Mouse (Mus musculus) hematopoietic stem cell, adult 5-6 weeks (primary cell): ENCODE results near the gene Pga5. TPM values are rescaled to one million over a fixed set of nuclear protein-coding genes. Genes with fewer than 3 reads are reported as not detected.

Experiments
- ATAC-seq, 2 experiments: fragments of 125-278 bp in 1 of 2; replicated peaks in 1 of 2; 2 replicates each; pipeline ENCODE4 v1.8.0; 2016 to 2017; ENCODE audit warnings: inconsistent platforms in 2 of 2, mild to moderate bottlenecking in 2 of 2, moderate number of reproducible peaks in 2 of 2, low read depth in 1 of 2, moderate TSS enrichment in 1 of 2; ENCODE audit not compliant: low FRiP score in 2 of 2, poor library complexity in 2 of 2, severe bottlenecking in 2 of 2, insufficient read depth in 1 of 2, low TSS enrichment in 1 of 2
- total RNA-seq: library from RNA; stranded (forward); fragments of 172-1452, 232-1000 nt; gene quantifications from 2 replicates; pipeline ENCODE4 v1.2.3, GENCODE M21; 2017

The Pga5 gene
- not detected in 2 replicates for total RNA-seq

DNA sequence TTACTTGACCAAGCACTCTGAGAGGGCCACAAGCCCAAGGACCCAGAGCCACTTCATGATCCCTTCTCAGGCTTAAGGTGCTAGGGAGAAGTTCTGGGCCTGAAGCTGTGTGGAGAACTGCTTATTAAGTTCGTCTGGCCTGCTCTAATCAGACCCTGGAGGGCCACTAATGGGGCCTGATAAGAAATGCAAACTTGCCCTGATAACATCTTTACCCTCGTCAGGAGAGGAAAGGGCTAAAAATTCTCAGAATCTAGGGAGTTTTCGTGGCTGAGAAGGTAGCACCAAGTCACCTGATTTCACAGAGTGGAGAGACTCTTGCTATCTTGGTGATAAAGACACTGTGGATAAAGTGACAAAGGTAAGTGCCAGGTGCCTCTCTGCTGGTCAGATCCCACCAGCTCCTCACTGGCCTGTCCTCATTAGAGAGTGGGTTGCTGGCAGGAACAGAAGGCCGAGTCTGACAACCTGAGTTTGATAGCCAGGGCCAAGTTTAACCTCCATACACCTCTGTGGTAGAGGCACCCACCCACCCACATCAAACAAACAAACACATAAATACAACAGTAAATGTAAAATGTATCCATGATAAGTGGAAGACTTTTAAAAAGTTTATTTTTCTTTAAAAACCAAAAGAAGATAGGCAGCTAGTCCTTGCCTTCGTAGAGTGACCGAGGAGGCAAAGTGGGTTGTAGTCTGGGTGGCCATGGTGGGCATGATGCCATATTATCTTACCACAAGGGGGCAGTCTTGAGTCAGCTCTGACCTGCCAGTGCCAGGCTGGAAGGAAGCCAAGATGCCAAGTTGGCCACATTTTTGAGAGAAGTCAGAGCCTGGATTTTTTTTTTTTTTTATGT is at the start of gene Pga5:
Gene Pga5, minus strand, starts transcription at position 157 of the 857 bp plus-strand sequence.
- ATAC-seq: peak in 1 of 2 experiments; percentile 79; a peak in 2 of 4 replicates

- no peak for ATAC-seq
Observed at GRCm38 (mm10) chr19:10724629-10725363, 46.9 kb upstream of the Pga5 start.

GRCm38 (mm10) chr19:10723649-10724048 is 45.8 kb upstream of the Pga5 start:
- ATAC-seq: no peak

GRCm38 (mm10) chr19:10723084-10723483 is 45.2 kb upstream of the Pga5 start:
- no peak for ATAC-seq

DNA sequence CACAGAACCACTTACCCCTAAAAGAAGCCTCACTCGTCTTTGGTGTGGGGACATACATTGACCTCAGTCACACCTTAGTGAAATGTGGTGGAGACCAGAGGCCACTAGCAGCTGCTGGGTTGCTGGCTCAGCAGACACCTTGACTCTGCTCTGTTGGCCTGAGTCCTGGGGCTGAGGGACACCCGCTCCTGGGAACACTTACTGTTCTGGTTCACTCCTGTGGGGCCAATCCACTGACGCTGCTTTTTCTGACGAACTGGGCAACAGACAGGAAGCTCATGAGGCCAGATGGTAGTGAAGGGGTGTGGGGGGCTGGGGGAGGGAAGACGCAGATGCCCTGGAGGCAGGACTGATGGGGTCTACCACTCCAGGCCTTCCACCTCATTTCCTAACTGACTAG is 43.2 kb upstream of the Pga5 start:
- peak; percentile 51 to 70 for ATAC-seq

DNA sequence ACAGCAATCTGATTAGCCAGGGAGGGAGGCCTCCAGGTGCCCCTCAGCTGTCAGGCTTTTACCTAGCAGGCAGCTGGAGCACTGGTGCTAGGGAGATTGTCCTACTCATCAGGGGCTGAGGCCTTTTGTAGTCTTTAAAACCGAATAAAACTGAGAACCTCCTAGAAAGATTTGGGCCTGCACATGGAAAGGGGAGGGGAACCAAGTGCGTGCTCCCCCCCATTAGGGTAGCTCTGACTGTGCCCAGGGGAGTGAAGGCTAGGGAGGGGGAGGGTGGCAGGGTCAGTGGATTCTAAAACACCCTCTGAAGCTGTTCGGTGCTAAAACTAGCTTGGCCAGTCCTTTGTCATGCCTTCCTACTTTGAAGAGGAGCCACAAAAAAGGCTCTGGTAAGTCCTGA is 42.7 kb upstream of the Pga5 start:
- ATAC-seq: no peak

- ATAC-seq: no peak
Observed at GRCm38 (mm10) chr19:10719751-10720150, 41.9 kb upstream of the Pga5 start.

DNA sequence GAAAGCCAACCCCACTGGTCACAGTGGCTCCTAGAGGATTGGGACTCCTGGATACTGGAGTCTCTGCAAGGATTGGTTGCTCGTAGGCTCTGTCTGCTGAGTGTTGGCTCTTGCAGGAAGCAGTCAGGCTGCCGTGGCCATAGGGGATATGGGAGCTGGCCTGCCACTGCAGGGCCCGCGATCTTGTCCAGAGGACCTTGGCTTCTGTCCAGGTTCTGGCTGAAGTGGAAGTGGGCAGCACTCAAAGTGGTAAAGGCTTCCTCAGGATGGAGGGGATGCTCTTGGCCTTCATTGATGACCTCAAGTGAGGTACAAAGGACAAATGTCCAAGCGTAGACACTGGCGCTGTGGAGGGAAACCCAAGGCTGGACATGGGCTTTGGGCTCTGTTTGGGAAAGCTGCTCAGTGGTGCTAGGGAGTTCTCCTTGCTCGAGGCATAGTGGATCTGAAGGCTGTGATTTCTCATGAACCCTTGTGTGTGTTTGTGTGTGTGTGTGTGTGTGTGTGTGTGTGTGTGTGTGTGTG is 40.4 kb upstream of the Pga5 start:
- no peak for ATAC-seq

- 0 out of 4 replicates have a peak, but pooled peaks of 1 of the 2 experiments have one; percentile 11 for ATAC-seq
Observed at GRCm38 (mm10) chr19:10715476-10715875, 37.6 kb upstream of the Pga5 start.

GRCm38 (mm10) chr19:10714682-10715475 is 37.0 kb upstream of the Pga5 start:
- ATAC-seq: no peak

DNA sequence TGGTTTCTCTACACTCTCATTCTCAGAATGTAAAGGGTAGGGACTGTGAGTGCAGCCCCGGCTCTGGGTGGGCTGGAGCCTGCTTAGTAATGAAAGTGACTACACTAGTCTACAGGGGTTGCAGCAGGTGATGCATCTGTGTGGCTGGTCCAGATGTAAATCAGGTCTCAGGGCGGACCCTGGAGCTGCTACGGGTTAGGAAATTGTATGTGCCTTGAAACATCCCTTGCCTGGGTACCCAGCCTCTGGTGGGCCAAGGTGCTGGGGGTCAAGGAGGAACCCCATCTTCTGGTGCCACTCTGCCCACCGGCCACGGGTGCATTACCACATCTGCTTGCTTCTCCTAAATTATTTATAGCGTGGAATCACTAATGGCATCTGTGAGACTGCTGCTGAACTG is 36.3 kb upstream of the Pga5 start:
- no peak for ATAC-seq

- ATAC-seq: no peak
Observed at GRCm38 (mm10) chr19:10713551-10713950, 35.7 kb upstream of the Pga5 start.

DNA sequence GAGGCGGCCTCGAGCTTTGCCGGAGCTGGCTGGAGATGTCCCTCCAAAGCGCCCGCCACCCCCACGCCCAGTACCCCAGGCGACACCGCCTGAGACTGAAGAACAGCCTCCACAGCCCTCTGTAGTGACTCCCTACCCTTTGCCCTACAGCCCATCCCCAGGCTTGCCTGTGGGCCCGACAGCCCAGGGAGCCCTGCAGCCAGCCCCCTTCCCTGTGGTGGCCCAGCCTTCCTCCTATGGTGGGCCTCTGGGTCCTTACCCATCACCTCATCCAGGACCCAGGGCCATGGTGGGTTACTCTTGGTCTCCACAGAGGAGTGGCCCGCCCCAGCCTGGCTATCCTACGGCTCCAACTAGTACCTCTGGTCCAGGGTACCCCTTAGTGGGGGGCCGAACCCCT is 34.8 kb upstream of the Pga5 start:
- ATAC-seq: no peak

- ATAC-seq: no peak
Observed at GRCm38 (mm10) chr19:10712194-10712593, 34.3 kb upstream of the Pga5 start.

DNA sequence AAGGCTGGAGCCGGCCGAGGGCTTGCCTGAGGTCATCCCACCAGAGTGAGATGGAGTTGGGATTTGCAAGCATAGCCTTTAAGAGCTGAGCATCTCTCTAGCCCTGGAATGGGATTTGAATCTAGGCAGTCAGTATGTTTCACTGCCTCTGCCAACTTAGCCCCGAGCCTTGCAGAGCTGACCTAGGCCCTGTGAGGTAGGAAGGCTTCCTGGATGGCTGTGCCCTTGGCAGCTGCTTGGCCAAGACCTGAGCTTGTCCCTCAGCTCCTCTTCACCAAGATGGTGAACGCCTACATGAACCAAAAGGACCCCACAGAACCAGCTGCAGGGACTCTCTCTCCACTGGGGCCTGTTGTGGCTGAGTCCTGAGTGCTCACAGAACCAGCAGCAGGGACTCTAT is 32.9 kb upstream of the Pga5 start:
- no peak for ATAC-seq

DNA sequence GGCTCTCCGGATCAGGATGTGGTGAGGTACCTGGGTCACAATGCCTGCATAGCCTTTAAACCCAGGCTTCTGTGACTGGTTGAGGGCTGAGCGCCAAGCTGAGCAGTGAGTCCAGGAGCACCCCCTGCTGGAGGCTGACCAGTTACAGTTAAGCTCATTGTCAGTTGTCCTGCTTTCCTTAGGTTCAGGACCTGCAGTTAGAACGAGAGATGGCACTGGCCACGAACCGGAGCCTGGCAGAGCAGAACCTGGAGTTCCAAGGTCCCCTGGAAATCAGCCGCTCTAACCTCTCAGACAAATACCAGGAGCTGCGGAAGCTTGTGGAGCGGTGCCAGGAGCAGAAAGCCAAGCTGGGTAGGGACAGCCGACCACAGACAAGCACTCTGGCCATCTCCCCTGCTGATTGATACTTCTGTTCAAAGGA is 32.2 kb upstream of the Pga5 start:
- peak; percentile 84 to 90 for ATAC-seq

DNA sequence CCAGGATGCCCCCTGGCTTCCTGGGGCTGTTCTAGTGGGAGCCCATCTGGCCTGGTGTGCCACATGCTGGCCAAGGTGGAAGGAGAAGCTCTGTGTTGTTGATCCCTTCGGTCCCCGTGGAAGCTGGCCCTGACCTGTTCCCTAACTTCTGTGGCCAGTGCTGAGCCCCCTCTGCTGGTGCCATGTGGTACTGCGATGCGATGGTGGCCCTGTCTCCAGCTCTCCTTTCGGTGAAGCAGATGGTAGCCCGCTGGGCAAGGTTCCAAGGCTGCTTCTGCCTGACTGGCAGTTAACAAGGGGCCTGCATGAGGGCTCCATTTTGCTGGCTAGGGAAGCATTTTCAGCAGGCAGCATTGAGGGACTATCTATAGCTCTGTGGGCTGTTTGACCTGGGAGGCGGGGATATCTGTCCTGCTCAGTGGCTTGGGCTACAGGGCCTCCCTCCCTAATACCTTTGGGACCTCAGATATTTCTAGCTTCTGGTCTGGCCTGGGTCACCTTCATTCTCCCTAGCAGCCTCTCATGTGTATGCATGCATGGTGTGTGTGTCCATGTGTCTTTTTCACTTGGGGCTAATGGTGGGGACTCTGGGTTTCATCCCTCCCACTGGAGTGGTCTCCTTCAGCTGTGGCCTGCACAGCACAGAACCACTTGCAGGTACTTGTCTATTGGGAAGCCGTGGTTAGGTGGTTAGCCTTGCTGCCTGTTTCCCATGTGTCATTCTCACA is 31.7 kb upstream of the Pga5 start:
- peak; percentile 63 to 75 for ATAC-seq
